Mouse (Mus musculus): ENCODE results near the gene Ncmap. TPM values are rescaled to one million over a fixed set of nuclear protein-coding genes. Genes with fewer than 3 reads are reported as not detected.
"Not testable (repeated sequence)": the region's sequence is repeated elsewhere in the genome, so short reads cannot be mapped to it uniquely, and the experiment has no call there.

Ncmap gene
- total RNA-seq, 2 experiments from 2014 or later = 0.60 to 0.66 TPM

GRCm38 (mm10) chr4:135404048-135404447, 6.0 kb upstream of the Ncmap start:
- DNase-seq = no peak
- intact Hi-C loops (cut with DNase I) = no loop called here

- DNase-seq = no peak
- intact Hi-C loops (cut with DNase I) = no loop called here
Observed at GRCm38 (mm10) chr4:135401881-135402280, 3.9 kb upstream of the Ncmap start.

DNA sequence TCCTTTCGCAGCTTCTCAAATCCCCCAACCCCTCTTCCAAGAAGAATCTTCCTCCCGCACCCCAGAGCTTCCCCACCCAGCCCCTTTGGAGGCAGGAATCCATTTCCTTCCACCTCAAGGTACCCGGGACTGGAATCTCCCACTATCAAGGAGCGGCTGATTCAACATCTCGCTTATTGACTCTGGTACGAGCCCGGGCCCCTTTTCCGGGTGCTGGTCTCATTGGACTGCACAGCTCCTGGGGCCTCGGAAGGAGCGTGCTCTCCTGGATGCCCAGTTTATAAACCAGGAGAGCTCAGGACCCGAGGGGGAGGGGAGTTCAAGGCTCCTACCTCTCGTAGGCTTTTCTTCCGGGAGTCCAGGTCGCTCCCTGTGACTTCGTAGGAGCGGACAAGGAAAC, 476 bp downstream of the Ncmap start:
- DNase-seq = no peak
- intact Hi-C loops (cut with DNase I) = no loop called here

DNA sequence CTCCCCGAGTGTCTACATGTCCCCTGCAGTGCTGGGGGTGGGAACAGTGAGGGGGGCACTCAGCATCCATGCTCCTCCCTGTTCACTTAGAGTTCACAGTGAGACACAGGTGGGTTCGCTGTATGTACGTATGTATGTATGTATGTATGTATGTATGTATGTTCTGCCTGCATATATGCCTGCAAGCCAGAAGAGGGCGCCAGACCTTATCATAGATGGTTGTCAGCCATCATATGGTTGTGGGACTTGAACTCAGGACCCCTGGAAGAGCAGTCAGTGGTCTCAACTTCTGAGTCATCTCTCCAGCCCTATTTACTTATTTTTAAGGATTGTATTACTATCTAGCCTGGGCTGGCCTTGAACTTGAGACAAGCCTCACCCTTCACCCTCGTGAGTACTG, 1.7 kb downstream of the Ncmap start:
- DNase-seq = no peak
- intact Hi-C loops (cut with DNase I) = no loop called here

DNA sequence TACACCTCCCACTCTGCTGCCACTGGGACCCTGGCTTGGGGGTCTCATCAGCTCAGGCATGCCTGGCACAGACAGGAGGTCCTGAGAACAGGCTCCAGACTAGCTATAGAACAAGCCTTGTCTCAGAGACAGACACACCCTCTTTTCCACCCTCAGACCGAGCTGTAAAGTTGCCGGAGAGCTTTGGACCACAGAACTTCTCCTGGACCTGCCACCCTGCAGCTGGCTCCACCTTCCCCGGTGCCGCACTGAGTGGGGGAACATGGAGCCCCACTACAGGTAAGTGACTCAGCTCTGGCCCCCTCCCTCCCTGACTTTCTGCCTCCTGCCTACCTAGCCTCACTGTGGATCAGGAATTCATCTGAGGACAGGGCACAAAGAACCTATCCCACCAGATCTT, 2.7 kb downstream of the Ncmap start:
- intact Hi-C loops (cut with DNase I) = no loop called here
- DNase-seq = no peak

DNA sequence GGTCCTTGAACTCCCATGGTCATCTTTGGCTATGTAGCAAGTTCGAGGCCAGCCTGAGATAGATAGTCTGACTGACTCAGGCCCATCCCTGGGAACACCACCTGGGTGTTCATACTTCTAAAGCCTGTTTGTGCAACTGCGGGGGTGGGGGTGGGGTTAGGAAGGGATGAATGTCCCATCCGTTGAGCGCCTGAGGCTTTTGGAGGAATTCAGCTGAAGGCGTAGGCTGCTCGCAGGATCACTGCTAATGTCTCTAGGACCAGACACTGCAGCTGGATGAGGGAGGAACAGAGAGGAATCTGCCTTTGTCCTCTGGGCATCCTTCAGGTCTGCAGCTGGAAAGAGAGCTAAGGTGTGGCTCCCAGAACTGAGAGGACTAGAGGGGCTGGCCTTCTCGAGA, 3.4 kb downstream of the Ncmap start:
- DNase-seq = no peak
- intact Hi-C loops (cut with DNase I) = no loop called here

- DNase-seq = no peak
- intact Hi-C loops (cut with DNase I) = no loop called here
Observed at GRCm38 (mm10) chr4:135393381-135393780, 4.6 kb downstream of the Ncmap start.

- intact Hi-C loops (cut with DNase I) = no loop called here
Observed at GRCm38 (mm10) chr4:135392801-135393200, 5.2 kb downstream of the Ncmap start.

GRCm38 (mm10) chr4:135391014-135391413, 7.0 kb downstream of the Ncmap start:
- no peak for DNase-seq
- intact Hi-C loops (cut with DNase I) = no loop called here

More at GRCm38 (mm10) chr4:135392801-135393200, 5.2 kb downstream of the Ncmap start:
- no peak for DNase-seq

- intact Hi-C loops (cut with DNase I) = loop anchor here (10.0 kb wide), 1 partner anchor 279 kb away; no protein-coding TSS in a partner anchor
Observed at GRCm38 (mm10) chr4:135385614-135386013, 12.4 kb downstream of the Ncmap start.

GRCm38 (mm10) chr4:135382316-135382715, 15.7 kb downstream of the Ncmap start:
- intact Hi-C loops (cut with DNase I) = loop anchor here (10.0 kb wide), 1 partner anchor 282 kb away; no protein-coding TSS in a partner anchor
- DNase-seq = peak; percentile 74

More at GRCm38 (mm10) chr4:135385614-135386013, 12.4 kb downstream of the Ncmap start:
- DNase-seq = peak; percentile 24

GRCm38 (mm10) chr4:135381355-135381754, 16.7 kb downstream of the Ncmap start:
- no peak for DNase-seq
- intact Hi-C loops (cut with DNase I) = loop anchor here (10.0 kb wide), 1 partner anchor 283 kb away; no protein-coding TSS in a partner anchor

- DNase-seq = no peak
- intact Hi-C loops (cut with DNase I) = no loop called here
Observed at GRCm38 (mm10) chr4:135377241-135377640, 20.8 kb downstream of the Ncmap start.

DNA sequence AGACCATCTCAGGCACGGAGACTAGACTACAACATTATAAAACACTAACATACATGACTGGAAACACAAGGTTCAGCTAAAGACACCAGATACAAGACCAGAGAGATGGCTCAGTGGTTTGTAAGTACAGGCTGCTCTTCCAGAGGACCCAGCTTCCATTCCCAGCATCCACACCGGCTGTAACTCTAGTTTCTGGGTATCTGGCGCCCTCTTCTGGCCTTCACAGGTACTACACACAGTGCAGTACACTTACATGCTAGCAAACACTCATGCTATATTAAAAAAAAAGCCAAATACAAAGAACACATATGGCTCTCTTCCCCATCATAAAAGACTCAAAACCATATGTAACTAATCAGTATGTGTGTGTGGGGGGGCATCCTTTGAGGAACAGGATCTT, 22.6 kb downstream of the Ncmap start:
- no peak for DNase-seq
- intact Hi-C loops (cut with DNase I) = no loop called here

DNA sequence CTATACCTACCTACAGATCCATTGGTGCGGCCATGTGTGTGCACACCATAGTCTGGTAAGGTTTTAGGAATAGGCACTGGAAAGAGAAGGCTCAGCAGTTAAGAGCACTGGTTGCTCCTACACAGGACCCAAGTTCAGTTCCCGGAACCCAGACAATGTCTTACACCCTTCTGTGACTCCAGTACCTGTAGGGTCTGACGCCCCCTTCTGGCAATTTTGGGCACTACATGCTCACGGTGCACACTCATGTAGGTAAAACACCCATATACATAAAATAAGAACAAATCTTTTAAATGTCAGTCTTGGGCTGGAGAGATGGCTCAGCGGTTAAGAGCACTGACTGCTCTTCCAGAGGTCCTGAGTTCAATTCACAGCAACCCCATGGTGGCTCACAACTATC, 24.7 kb downstream of the Ncmap start:
- no peak for DNase-seq
- intact Hi-C loops (cut with DNase I) = no loop called here

- intact Hi-C loops (cut with DNase I) = no loop called here
- no peak for DNase-seq
Observed at GRCm38 (mm10) chr4:135370372-135370771, 27.7 kb downstream of the Ncmap start.

DNA sequence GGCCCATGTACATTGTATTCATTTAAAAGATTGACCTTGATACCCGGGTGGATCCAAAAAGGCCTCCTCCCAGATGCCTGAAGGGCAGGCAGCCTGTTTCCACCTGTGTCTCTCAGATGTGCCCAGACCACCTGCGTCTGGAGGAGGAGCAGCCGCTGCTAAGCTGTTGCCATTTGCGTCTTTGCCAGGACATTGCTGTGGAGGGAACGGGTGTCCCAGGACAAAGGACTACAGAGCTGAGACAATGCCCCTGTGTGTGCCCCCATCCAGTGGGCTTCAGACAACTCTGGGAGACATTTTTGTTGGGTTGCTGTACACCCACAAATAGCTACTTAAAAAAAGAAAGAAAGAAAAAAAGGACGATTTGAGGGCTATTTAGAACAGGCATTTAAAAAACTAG, 35.2 kb downstream of the Ncmap start:
- DNase-seq = no peak
- intact Hi-C loops (cut with DNase I) = no loop called here

GRCm38 (mm10) chr4:135361722-135362121, 36.3 kb downstream of the Ncmap start:
- intact Hi-C loops (cut with DNase I) = no loop called here
- DNase-seq = no peak

GRCm38 (mm10) chr4:135358736-135359135, 39.3 kb downstream of the Ncmap start:
- intact Hi-C loops (cut with DNase I) = no loop called here
- DNase-seq = peak; percentile 24

DNA sequence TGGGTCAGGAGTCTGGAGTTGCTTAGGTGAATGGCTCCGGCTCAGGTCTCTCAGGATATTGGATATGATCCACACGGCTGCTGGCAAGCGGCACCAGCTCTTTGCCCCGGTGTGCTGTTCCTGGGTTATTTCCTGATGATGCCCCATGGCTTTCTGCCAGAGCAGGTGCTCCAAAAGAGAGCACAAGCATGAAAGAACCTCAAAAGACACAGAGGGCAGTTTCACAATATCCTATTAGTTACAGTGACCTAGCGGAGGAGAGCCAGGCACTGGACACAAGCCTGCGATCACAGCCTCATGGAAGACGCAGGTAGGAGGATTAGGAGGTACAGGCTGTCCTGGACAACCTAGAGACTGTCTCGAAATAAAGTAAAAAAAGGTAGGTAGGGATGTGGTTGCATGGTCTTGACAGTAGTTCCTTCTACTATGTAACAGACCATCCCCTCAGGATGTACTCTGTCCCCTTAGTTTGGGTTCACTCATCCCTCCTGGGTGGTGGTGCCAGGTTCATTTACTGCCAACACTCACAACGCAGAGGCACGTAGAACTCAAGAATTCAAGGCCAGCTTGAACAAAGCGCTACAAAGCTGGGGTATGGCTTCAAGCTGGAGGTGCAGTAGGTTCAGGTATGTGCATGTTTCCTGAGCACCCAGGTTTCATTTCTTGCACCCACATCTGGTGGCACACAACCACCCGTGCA, 40.7 kb downstream of the Ncmap start:
- intact Hi-C loops (cut with DNase I) = no loop called here
- no peak for DNase-seq

DNA sequence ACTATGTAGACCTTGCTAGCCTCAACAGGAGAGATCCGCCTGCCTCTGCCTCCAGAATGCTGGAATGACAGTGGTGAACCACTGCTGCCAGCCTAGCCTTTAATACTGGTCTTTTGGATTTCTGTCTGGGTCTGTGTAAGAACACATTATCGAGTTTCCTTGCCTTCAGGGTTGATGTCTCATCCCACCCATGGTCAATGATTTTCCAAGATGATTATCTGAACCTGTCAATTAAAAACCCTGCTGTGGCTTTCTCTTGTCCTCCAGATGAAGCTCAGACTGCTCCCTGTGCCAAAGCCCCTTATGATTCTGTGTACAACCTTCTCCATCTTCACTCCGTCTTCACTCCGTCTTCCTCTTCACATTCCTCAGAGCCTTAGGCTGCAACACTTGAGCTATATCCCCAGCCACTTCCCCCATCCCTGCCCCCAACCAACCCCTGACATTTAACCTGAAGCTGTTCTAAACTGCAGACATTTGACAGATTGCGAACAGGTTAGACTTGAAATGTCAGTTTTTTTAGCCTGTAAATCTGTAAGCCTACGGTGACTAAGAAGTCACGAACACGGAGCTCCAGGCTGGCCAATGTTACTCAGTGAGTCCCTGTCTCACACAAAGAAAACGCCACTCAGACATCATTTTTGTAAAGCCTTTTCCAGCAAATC, 42.0 kb downstream of the Ncmap start:
- no peak for DNase-seq
- intact Hi-C loops (cut with DNase I) = no loop called here

GRCm38 (mm10) chr4:135354751-135355150, 43.3 kb downstream of the Ncmap start:
- intact Hi-C loops (cut with DNase I); DNase-seq: not testable (repeated sequence)

Measured in left cerebral cortex, postnatal 4 days (tissue).